Mouse (Mus musculus) hindbrain, embryonic 14.5 days (tissue): Measurements from ENCODE around the gene Wdr25. TPM values are rescaled to one million over a fixed set of nuclear protein-coding genes. Genes with fewer than 3 reads are reported as not detected.
A peak's percentile ranks its signal among the peaks of the same experiment; 100 is the strongest.
"Not testable (repeated sequence)": the region's sequence is repeated elsewhere in the genome, so short reads cannot be mapped to it uniquely, and the experiment has no call there.

Experiments
- ATAC-seq: fragments of 200-750 bp; cut with Nextera tagmentation; 2 replicates; pipeline ENCODE4 v1.8.0; 2017; ENCODE audit warnings: moderate number of reproducible peaks, mild to moderate bottlenecking, moderate TSS enrichment, moderate library complexity; ENCODE audit not compliant: low FRiP score
- DNase-seq: peaks from one replicate; pipeline ENCODE4 v3.0.0-alpha.2; 2015; ENCODE audit warnings: low spot score
- H3K27ac ChIP-seq: fragments of 300-500 bp; sonication (generic); 2 replicates; pipeline ENCODE4 v1.5.1; 2014; ENCODE audit warnings: mild to moderate bottlenecking, moderate library complexity
- H3K27me3 ChIP-seq: fragments of 300-500 bp; sonication (generic); 2 replicates; pipeline ENCODE4 v1.6.1; 2014; ENCODE audit warnings: mild to moderate bottlenecking, low read length, mixed read lengths; ENCODE audit not compliant: control insufficient read depth, insufficient read depth
- H3K36me3 ChIP-seq: fragments of 300-500 bp; sonication (generic); replicated peaks from 2 replicates; pipeline ENCODE4 v1.6.1; 2014; ENCODE audit not compliant: control insufficient read depth, insufficient read depth
- H3K4me1 ChIP-seq: fragments of 300-500 bp; sonication (generic); replicated peaks from 2 replicates; pipeline ENCODE4 v1.6.1; 2014; ENCODE audit warnings: antibody characterized with exemption, low read length, mixed read lengths; ENCODE audit not compliant: control insufficient read depth, insufficient read depth
- H3K4me2 ChIP-seq: fragments of 300-500 bp; sonication (generic); replicated peaks from 2 replicates; pipeline ENCODE4 v1.6.1; 2014; ENCODE audit warnings: mild to moderate bottlenecking, moderate library complexity
- H3K4me3 ChIP-seq: fragments of 300-500 bp; sonication (generic); replicated peaks from 2 replicates; pipeline ENCODE4 v1.5.1; 2014; ENCODE audit warnings: mild to moderate bottlenecking, low read length
- H3K9ac ChIP-seq: fragments of 300-500 bp; sonication (generic); 2 replicates; pipeline ENCODE4 v1.6.1; 2014
- H3K9me3 ChIP-seq: fragments of 300-500 bp; sonication (generic); 2 replicates; pipeline ENCODE4 v1.6.1; 2016; ENCODE audit warnings: low read length; ENCODE audit not compliant: control insufficient read depth
- WGBS: fragments of 180-500 bp; shearing (Covaris S2); extraction: QIAGEN DNeasy Blood & Tissue Kit; methylation state at CpG from one replicate; pipeline ENCODE4 v1.1.7; 2014; 5-methylcytosine and 5-hydroxymethylcytosine counted together
- polyA plus RNA-seq: library from polyadenylated mRNA; unstranded; fragments of >200 nt; fragmentation: Nextera tagmentation; extraction: Ambion mirVana; gene quantifications from 2 replicates; pipeline ENCODE4 v1.2.1, GENCODE M21; 2014

Wdr25 gene
- 1.8 and 4.0 TPM in 2 replicates for polyA plus RNA-seq

GRCm38 (mm10) chr12:108892989-108893714 lies at the start of gene Wdr25:
Wdr25 (plus strand) TSS chr12:108893631.
- H3K9ac ChIP-seq: peak within 1 kb of the TSS; percentile 67
- H3K36me3 ChIP-seq: peaks cover 22% of the 10 kb centered on the region
- H3K9me3 ChIP-seq: no peaks in the 10 kb centered on the region
- peak within 1 kb of the TSS; percentile 93 for H3K4me2 ChIP-seq
- H3K27ac ChIP-seq: no peak within 1 kb of the TSS
- no peak for ATAC-seq
- 24% methylated on average over 12 of the region's 12 CpGs for WGBS
- DNase-seq: no peak
- H3K27me3 ChIP-seq: no peaks in the 10 kb centered on the region
- H3K4me1 ChIP-seq: peaks cover 17% of the 10 kb centered on the region
- peak within 1 kb of the TSS; percentile 86 for H3K4me3 ChIP-seq

GRCm38 (mm10) chr12:108848033-108848432 lies 45.4 kb upstream of the Wdr25 start:
- not testable (repeated sequence) for H3K27ac ChIP-seq, H3K9me3 ChIP-seq, DNase-seq, H3K27me3 ChIP-seq, H3K9ac ChIP-seq, H3K4me3 ChIP-seq, H3K4me2 ChIP-seq, ATAC-seq
- 96% methylated on average over 3 of the region's 3 CpGs for WGBS
- Histone ChIP-seq H3K36me3 (peaks cover 17% of the 10 kb centered on the region), H3K4me1 (peaks cover 12% of the 10 kb centered on the region; the same call in 1 of the 2 replicates)

GRCm38 (mm10) chr12:108849488-108850022 lies 43.9 kb upstream of the Wdr25 start:
- WGBS: 80% methylated on average over 4 of the region's 4 CpGs

GRCm38 (mm10) chr12:108850129-108850528 lies 43.3 kb upstream of the Wdr25 start:
- Histone ChIP-seq H3K9ac (no peak overlapping the region), H3K27ac (no peak overlapping the region), H3K27me3 (no peaks in the 10 kb centered on the region), H3K36me3 (peaks cover 5% of the 10 kb centered on the region; the same call in 1 of the 2 replicates), H3K4me1 (peaks cover 12% of the 10 kb centered on the region; the same call in 1 of the 2 replicates), H3K4me2 (no peak overlapping the region), H3K4me3 (no peak overlapping the region), H3K9me3 (no peaks in the 10 kb centered on the region)
- 53% methylated on average over 8 of the region's 8 CpGs for WGBS
- DNase-seq (no peak), ATAC-seq (no peak)

More at GRCm38 (mm10) chr12:108849488-108850022, 43.9 kb upstream of the Wdr25 start:
- Histone ChIP-seq H3K36me3 (peaks cover 10% of the 10 kb centered on the region), H3K27ac (no peak overlapping the region; the same call in 1 of the 2 replicates), H3K27me3 (no peaks in the 10 kb centered on the region), H3K4me3 (no peak overlapping the region), H3K9ac (no peak overlapping the region), H3K9me3 (no peaks in the 10 kb centered on the region), H3K4me2 (no peak overlapping the region), H3K4me1 (peaks cover 12% of the 10 kb centered on the region; the same call in 1 of the 2 replicates)
- ATAC-seq (no peak), DNase-seq (no peak)

- H3K9ac ChIP-seq: no peak overlapping the region
Measured at GRCm38 (mm10) chr12:108850886-108851285, 42.5 kb upstream of the Wdr25 start.

GRCm38 (mm10) chr12:108852822-108853221 lies 40.6 kb upstream of the Wdr25 start:
- Histone ChIP-seq H3K9ac (no peak overlapping the region), H3K27me3 (no peaks in the 10 kb centered on the region), H3K9me3 (no peaks in the 10 kb centered on the region), H3K4me3 (no peak overlapping the region), H3K36me3 (no peaks in the 10 kb centered on the region), H3K27ac (no peak overlapping the region), H3K4me1 (peaks cover 12% of the 10 kb centered on the region; the same call in 1 of the 2 replicates), H3K4me2 (no peak overlapping the region)
- DNase-seq (no peak), ATAC-seq (no peak)
- 91% methylated on average over 8 of the region's 8 CpGs for WGBS

More at GRCm38 (mm10) chr12:108850886-108851285, 42.5 kb upstream of the Wdr25 start:
- Histone ChIP-seq H3K4me3 (no peak overlapping the region), H3K27ac (no peak overlapping the region), H3K36me3 (no peaks in the 10 kb centered on the region), H3K4me2 (no peak overlapping the region), H3K4me1 (peaks cover 12% of the 10 kb centered on the region; the same call in 1 of the 2 replicates), H3K27me3 (no peaks in the 10 kb centered on the region), H3K9me3 (no peaks in the 10 kb centered on the region)
- ATAC-seq (no peak), DNase-seq (no peak)
- 89% methylated on average over 8 of the region's 8 CpGs for WGBS

GRCm38 (mm10) chr12:108855081-108855480 lies 38.4 kb upstream of the Wdr25 start:
- no peaks in the 10 kb centered on the region for H3K27me3 ChIP-seq
- H3K9ac ChIP-seq: no peak overlapping the region
- H3K4me3 ChIP-seq: no peak overlapping the region
- DNase-seq (no peak), ATAC-seq (no peak)
- peaks cover 8% of the 10 kb centered on the region for H3K36me3 ChIP-seq
- WGBS: 92% methylated on average over 10 of the region's 10 CpGs
- no peak overlapping the region for H3K4me2 ChIP-seq
- H3K9me3 ChIP-seq: no peaks in the 10 kb centered on the region
- no peak overlapping the region for H3K27ac ChIP-seq
- H3K4me1 ChIP-seq: peaks cover 8% of the 10 kb centered on the region; the same call in 1 of the 2 replicates

- ATAC-seq (no peak), DNase-seq (no peak)
- no peaks in the 10 kb centered on the region for H3K27me3 ChIP-seq
- 91% methylated on average over 8 of the region's 8 CpGs for WGBS
- H3K36me3 ChIP-seq: peaks cover 19% of the 10 kb centered on the region
- H3K27ac ChIP-seq: no peak overlapping the region
- no peak overlapping the region for H3K4me3 ChIP-seq
- no peaks in the 10 kb centered on the region for H3K4me1 ChIP-seq
- no peaks in the 10 kb centered on the region for H3K9me3 ChIP-seq
- no peak overlapping the region for H3K9ac ChIP-seq
- no peak overlapping the region for H3K4me2 ChIP-seq
Measured at GRCm38 (mm10) chr12:108856186-108856585, 37.2 kb upstream of the Wdr25 start.

GRCm38 (mm10) chr12:108857109-108857508 lies 36.3 kb upstream of the Wdr25 start:
- Histone ChIP-seq H3K4me3 (no peak overlapping the region), H3K27ac (no peak overlapping the region), H3K9ac (no peak overlapping the region), H3K4me1 (no peaks in the 10 kb centered on the region), H3K36me3 (peaks cover 26% of the 10 kb centered on the region), H3K9me3 (no peaks in the 10 kb centered on the region), H3K4me2 (no peak overlapping the region), H3K27me3 (no peaks in the 10 kb centered on the region)
- no peak for DNase-seq
- ATAC-seq: no peak
- 91% methylated on average over 7 of the region's 7 CpGs for WGBS
